Mouse (Mus musculus) lung, adult 18-20 months (tissue): ENCODE results near the gene Clic5.
A peak's percentile ranks its signal among the peaks of the same experiment; 100 is the strongest.

Source experiments
- DNase-seq, 2 experiments: peaks; one replicate each; pipeline ENCODE4 v3.0.0; 2022; ENCODE audit warnings: mixed read lengths in 2 of 2

Gene Clic5

DNA sequence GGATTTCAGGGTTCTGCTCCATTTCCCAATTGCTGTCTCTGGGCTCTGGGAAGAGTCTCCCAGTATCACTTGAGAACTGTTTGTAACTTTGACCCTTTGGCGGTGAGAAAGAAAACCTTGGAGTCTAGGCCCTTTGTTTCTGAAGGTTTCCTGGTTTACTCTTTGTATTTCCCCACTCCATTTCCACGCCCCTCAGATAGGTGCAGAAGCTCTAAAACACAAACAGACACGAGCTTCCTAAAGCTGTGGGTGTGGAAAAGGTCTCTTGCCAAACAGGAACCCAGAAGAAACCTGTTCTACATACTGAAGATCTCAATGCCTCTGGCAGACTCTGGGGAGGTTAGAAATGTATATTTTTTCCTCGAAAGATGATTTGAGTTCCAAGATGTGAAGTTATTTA is 10.8 kb downstream of the Clic5 start:
- peak; percentile 22 to 68 for DNase-seq

DNA sequence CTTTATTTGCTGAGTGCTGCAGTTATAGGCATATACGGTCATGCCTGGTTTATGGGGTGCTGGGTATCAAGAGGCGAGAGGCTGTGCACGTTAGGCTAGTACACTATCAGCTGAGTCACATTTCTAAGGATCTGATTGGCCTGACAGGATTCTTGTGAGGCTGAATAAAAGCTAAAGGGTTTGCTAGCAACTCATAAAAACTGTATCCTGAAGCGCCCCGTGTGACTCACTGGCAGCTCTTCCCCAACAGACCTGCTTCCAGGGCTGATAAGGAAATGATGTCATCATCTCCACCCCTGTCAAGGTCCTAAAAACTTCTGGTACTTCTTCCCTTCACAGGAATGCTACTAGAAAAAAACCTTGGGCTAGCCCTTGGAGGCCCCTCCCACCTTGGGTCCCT is 14.6 kb downstream of the Clic5 start:
- DNase-seq: no peak

DNA sequence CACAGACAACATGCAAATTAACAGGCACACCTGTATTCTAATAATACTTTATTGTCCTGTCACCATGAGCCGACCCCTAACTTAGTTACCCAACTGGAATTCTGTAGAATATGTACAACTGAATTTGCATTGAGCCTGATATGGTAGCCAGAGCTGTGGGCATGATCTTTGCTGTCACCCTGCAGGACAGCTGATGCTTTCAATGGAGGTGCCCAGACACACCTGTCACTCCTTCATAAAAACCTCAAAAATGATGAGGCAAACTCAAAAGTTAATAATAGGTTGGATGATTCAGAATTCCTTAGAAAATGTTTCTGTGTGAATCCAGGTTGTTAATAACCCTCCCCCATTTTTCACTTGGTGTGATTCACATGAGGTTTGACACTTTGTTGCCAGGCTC is 16.4 kb downstream of the Clic5 start:
- DNase-seq: no peak

DNA sequence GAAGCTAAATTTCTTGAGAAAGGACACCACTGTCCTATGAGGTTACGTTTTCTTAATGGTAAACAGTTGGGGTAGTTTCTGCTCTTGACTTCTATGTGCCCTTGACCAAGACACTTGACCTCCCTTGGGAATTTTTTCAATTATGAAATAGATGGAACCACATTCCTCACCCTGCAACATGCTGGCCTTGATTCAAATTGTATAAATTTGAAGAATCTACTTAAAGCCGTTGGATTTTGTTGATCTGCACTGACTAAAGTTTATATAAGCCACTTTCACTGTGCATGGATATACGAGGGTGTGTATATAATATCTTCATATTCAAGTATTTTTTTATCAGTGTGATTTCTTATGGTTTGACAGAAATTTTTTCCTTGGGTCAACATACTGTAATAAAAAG is 17.2 kb downstream of the Clic5 start:
- no peak for DNase-seq

DNA sequence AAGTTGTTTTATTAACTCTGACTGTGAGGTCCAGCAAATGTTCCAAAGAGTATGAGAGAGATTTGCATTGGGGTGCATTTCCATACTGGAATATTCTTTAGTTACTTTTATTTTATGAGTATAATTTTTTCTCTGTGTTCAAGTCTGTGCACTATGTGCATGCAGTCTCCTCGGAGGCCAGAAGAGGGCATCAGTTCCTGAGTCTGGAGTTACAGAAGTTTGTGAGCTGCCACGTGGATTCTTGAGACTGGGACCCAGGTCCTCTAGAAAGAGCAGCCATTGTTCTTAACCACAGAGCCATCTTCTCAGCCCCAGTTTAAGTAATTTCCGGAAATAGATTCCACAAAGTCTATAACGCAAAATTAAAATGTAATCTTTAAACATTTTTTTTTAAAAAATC is 20.5 kb downstream of the Clic5 start:
- no peak for DNase-seq

DNA sequence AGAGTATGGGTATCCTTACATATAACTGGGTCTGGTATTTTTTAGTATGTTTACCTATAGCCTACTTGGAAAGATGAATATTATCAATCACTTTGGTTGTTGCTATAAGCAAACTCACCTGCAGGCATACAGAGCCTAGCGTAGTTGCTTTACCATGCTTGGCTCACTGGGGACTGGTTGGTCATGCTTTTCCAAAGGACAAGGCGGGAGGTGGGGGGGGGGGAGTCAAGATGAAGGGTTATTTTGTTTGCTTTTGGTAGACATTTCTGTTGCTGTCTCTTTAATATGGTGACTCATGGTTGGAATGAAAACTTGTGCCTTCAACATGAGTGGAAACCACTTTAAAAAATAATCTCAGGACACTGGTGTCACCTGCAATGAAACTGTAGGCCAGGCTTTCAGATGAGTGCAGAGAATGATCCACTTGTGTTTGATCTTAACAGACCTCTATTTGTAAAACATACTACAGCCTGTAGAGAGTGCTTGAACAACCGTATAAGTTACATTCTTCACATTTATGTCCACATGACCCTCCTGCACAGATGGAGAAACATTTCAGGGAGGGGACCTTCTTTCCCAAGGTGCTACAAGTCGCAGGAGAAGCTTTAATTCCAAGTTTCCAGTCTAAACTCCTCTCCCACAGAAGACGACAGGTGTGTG is 24.7 kb downstream of the Clic5 start:
- DNase-seq: no peak

DNA sequence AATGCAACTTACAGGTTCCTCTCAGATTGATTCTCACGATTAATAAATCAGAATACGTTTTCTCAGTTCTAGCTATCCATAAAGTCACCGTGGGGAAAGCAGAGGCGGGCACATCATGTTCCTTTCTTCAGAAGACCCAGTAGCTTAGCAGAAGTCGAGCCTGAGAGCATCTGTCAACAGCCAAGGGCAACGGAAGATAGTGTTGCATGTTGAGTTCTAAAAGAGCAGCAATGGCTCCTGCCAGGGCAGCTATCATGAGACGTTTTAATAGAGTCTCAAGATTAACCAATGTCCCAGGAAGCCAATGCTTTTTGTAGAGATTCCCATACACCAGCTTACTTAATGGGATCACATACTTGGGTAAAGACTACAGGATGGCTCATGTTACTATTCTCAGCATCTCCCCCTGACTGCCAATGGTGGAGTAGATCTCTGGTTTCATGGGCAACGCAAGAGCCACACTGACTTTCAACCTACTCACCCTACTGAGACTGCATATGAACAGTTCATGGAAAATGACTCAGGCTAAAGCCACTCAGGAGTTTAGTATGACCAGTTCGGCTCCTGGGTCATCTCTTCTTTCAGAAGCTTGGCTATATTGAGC is 26.9 kb downstream of the Clic5 start:
- DNase-seq: no peak

DNA sequence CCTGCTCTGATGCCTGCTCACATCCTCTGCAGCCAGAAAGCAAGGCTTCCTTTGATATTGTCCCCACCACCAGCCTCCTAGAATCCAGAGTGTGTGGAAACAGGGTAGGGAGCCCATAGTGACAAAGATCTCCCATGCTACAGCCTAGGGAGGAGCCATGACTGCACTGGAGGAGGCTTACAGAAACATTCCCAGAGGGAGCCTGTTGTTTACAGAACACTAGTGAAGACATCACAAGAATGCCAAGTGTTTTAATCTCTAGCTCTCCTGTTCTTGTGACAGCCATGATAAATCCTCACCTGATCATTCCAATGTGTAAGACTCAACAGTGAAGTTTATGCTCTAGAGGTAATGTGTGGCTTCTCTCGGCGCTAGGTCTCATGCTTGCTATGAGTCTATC is 28.8 kb downstream of the Clic5 start:
- peak in 1 of 2 experiments; percentile 39 for DNase-seq

DNA sequence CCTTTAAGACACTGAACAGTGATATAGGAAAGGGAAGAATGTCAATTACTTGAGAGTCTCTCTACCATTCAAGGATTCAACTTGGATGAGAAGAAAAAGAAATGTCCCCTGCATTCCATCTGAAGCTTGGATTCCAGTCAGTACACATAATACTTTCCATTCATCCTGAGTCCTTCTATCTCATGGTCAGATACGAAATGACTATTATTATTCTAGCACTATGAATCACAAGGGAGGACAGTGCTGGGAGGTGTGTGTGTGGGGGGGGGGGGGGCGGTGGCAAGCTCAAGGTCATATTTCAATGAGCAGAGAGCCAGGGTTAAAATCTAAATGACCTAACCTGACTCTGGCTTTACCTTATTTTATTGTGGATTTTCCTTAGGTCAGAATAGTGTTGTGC is 31.6 kb downstream of the Clic5 start:
- no peak for DNase-seq

DNA sequence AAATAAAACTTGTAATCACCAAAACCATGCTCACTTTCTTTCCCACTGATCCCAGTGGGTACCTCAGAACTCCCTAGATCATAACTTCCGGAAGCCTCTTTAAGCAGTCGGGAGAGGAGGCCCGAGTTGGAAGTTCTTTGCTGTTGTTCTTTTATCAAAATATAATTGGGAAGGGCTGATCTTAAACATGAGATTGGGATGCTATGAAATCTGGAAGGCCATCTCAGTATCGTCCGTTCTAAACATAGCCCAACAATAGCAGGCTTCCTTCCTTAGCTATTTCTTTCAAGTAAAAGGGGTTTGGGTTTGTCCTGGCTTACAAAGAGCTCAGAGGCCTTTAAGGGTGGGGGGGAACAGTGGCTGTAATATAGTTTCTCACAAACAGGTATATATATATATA is 40.0 kb downstream of the Clic5 start:
- DNase-seq: no peak

DNA sequence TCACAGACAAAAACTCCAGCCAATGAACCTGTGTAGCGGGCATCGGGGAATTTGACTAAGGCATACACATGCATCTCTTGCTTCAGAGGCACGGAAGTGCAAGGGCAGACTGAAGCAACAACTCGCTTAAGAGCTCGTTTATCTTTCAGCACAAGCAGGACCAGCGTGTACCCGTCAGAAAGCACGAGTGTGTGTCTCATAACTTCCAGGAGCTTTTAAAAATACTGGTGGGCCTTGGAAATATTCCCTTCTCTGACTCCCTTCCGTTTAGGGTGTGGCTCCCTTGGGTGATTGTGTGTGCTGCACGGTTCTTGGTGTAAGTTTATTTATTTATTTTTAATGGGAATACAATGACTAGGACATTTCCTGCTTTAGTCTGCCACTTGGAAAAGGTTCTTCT is 41.7 kb downstream of the Clic5 start:
- peak; percentile 69 to 80 for DNase-seq

DNA sequence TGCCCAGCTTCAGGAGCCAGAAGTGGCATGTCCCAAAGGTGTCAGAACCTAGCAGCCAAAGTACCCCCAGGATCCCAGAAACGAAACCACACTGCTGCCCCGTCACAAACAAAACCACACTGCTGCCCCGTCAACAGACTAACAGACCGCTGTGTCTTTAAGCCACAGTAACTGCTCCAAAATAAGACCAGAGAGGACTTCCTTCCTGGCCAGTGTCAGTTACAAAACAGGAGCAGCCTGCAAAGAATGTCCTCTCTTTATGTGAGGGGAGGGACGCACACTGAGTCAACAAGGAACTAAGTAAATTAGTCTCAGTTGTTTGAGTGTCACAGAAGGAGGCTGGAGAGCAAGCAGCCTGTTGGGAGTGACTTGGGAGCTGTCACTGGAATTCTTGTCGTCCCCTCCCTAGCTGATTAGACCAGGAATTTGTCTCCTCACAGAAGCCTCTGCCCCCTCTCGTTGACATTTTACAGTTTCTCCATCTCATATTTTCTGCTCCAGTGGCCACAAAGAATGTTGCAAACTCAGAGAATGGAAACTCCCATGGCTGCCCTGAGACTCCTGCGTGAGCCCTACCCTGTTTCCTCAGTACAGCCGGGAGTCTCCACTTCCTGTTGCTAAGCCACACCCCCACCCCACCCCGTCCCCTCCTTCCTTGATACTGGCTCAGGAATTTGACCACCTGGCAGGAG is 50.8 kb downstream of the Clic5 start:
- peak; percentile 77 to 85 for DNase-seq

DNA sequence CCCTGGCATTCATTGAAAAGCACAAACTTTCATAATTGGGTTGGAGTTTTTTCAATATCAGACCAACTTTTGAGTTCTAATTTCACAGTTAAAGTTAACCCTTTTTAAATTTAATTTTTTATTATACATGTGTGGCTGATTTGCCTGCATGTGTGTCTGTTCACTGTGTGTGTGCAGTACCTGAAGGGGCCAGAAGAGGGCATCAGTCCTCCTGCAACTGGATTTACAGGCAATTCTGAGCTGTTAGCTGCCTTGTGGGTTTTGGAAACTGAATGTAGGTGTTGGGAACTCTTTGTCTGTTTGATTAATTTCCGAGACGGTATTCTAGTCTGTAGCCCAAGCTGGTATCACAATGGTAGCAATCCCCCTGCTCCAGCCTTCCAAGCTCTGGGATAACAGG is 52.4 kb downstream of the Clic5 start:
- DNase-seq: no peak

DNA sequence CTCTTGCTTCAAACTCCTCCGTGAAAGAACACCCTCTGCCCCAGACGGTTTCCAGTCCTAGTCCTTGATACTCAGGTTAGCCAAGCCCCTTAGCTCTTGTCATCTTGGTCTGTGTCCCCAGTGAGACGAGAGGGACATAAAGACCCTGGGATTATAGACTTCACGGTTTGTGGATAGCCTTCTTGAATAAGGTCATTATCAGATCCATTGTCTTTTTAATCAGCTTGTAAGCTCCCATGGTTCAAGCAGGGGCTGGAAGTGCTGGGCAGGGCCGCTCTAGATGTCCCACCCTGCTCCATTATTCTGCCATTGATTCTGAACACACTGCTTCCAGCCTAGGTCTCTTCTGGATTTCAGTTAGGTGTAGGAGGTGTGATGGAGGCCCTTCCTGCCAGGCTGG is 55.7 kb downstream of the Clic5 start:
- DNase-seq: no peak

DNA sequence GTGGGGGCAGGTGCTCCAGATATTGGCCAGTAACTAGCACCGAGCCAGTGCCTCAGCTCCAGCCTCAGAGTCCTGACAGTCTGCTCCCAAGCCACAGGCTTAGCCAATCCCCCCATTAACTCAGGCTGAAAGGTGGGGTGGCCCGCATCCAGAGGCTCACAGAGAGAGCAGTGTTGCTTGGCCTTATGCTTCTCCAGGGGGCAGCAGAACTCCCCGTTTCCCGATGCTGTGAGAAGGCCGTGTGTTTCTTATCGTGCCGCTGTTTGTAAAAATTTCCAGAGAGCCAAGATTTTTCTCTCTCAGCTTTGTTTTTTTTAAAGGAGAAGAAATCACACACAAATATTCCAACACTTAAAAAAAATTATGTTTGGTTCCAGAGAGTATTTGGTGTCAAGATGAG is 56.2 kb downstream of the Clic5 start:
- no peak for DNase-seq

DNA sequence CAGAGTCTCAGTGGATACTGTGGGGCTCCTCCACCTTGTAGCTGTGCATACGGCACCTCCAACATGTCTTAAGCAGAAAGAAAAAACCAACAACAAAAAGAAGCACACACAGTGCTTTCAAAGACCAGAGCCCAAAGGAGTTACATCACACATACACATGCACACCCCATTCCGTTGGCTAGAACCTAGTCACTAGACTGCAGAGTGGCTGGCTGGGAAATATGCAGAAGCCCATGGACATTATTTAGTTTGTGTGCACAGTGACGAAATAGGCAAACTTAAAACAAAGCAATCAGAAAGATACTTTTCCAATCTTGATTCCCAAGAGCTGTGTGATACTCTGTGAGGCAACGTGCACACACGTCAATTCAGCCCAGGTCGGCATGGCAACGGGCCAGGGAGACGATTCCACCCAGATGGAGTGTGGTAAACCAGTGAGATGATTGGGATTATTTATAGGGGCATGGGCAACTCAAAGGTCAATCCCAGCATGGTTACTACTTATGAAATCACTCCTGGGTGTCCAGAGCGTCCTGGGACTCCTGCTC is 57.8 kb downstream of the Clic5 start:
- peak in 1 of 2 experiments; percentile 55 for DNase-seq

DNA sequence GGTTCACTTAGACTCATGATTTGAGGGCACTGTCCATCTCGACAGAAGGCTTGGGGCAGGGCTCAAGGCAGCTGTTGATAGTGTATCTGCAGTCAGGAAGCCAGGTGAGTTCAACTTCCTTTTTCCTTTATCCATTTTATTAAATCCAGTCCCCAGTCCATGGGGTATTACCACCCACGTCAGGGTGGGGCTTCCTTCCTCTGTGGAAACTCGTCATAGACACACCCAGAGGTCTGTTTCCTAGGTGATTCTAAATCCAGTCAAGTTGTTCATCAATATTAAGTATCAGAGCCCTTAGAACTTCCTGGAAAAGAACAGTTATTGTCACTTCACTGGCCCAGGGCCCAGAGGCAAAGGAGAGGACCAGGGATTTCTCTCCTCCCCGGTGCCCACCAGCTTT is 61.2 kb downstream of the Clic5 start:
- DNase-seq: peak in 1 of 2 experiments; percentile 53

DNA sequence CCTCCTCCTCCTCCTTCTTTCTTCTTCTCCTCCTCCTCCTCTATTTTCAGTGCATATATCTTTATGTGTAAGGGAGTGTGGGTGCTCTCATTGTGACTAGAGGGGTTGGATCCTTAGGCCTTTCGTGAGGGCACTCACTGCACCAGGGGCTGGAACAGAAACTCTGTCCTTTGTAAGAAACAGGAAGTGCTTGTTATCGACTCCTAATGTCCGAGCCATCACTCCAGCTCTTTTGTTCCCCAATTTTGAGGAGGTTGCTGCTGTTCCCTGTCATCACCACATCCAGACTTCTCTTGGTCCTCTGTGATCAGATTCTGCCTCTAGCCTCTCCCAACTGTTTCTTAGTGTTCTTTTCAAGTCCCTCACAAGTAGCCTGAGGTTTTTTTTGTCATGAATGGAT is 64.3 kb downstream of the Clic5 start:
- DNase-seq: no peak

DNA sequence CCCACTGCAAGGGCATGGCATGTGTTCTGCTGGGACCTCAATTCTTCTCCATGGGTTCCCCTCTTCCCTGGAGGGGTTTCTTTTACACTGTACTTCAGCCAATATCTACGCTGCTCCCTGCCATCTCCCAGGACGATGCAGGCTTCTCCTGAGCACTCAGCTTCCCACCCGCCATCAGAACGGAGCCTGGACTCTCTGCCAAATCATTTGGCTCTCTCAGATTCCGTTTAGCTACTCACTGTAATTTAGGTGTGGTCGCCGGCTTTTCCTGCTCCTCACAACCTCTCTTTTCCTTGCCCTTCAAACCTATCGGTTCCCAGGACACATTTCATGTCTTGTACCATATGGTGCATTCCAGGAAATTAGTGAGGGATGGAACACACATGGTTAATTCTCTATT is 66.3 kb downstream of the Clic5 start:
- DNase-seq: no peak

DNA sequence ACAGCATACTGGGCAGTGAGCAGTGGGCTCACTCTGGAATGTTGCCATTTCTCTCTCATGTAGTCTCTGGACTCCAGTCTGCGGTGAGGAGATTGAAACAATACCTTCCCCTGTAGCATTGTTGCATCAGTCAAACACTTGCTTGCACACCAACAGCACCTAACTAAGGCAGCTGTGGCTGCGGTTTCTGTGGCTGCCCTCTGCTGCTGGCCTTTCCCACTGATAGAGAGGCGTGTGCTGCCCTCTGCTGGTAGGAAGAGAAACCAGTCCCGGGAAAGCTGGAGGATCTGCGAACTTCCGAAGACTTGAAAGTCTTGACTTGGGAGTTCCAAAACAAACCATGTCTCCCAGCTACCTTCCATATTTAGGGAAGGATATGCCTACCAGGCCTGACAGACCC is 68.2 kb downstream of the Clic5 start:
- DNase-seq: peak; percentile 81 to 86

DNA sequence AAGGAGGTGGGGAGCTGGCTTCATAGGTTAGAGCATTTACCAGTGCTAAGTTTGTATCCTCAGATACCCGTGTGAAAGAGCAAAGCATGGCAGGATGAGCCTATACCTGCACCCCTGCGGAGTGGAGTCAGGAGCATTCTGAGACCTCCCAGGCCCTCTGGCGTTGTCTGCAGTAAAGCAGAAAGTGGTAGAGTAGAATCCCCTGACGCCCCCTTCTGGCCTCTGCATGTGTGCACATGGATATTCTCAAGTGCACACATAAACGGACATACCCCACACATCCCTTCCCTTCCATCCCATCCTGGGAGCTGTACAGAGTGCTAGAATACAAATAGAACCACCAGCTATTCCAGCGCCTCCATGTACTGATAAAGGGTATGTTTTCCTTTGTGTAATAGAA is 70.9 kb downstream of the Clic5 start:
- DNase-seq: no peak

DNA sequence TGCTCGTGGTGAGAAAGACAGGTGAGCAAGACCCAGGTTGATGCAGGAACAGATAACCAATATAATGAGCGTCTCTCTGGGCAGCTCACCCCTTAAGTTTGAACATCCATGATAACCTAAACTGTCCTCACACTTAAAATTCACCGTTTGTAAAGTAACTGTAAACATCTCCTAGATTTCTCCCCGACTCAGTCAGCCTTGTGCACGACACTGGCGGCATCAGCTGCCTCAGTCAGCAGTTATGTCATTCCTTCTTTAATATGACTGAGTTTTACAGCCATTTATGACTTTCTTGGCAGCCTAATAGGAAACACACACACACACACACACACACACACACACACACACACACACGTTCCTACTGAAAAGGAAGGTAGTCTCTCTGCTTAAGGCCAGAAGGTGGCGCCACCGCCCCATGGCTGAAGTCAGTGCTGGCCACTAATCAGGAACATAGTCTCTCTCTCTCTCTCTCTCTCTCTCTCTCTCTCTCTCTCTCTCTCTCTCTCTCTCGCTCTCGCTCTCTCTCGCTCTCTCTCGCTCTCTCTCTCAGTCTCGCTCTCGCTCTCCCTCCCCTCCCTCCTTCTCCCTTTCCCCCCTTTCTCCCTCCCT is 73.3 kb downstream of the Clic5 start:
- no peak for DNase-seq

DNA sequence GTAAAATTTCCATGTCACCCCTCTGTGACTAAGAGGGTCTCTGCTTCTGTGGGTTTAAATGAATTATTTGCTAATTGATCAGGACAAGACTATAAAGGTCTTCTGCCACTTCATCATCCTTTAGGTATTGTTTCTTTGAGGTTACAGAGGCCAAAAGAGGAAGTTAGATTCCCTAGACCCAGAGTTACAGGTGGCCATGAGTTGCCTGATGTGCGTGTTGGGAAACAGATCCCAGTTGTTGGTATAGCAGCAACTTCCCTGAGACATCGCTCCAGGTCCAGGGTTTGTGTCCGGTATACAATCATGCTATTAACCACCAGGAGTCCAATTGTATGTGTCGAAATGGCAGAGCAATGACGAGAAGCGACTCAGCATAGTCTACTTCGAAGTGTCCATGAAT is 81.7 kb downstream of the Clic5 start:
- DNase-seq: no peak

DNA sequence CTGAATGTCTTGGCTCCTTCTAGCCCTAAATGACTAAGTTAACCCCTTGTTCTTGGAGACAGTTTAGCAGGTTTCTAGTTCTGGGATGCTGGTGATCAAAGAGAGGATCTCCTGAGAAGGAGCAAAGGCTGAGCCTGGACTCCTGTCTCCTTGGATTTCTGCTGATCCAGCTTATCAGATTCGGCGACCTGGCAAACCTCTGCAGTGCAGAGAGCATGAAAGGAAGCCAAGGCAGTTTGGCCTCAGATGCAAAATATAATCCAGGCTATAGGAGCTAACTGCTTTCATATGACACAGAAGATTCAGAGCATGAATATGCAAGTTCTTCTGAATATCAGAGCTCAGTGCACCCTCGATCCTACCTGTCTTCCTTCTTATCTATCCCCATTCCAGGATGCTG is 83.0 kb downstream of the Clic5 start:
- no peak for DNase-seq
